Comparison of ENCODE assay signal across 15 mouse cellular contexts in genomic region chr2:104497771-104498170, GRCm38 (mm10). TPM values are rescaled to one million over a fixed set of nuclear protein-coding genes. Genes with fewer than 3 reads are reported as not detected.
DNase-seq lines count a peak whose midpoint lies in the region; ATAC-seq and TF ChIP-seq lines count a peak whose summit lies in the region.
"Had no signal": no experiment of that assay in that cellular context is flagged by ENCODE, and none has a peak within 500 bp of the region (broad histone marks: within the 10 kb centered on the region; RNA-seq: fewer than 3 reads in every experiment).

No protein-coding gene starts in this region.

- peaks cover 5% of the 10 kb centered on the region; the same call in 1 of the 2 replicates for H3K4me1 ChIP-seq in kidney, embryonic 16.5 days (ENCODE audit: insufficient read depth, low read length)
- H3K4me1 ChIP-seq in intestine, embryonic 14.5 days (replicated peaks; ENCODE audit: control insufficient read depth, insufficient read depth, low read length) = peaks cover 28% of the 10 kb centered on the region
- peaks cover 9% of the 10 kb centered on the region; the same call in 1 of the 2 replicates for H3K4me1 ChIP-seq in forebrain, postnatal 0 days (ENCODE audit: insufficient read depth)

- no peak for ATAC-seq in kidney, embryonic 16.5 days (ENCODE audit: low FRiP score, low TSS enrichment)
- ATAC-seq in intestine, embryonic 14.5 days (replicated peaks; ENCODE audit: low FRiP score, low TSS enrichment, low read depth) = no peak
- no peak for ATAC-seq in forebrain, postnatal 0 days
- ATAC-seq: activated CD4-positive, CD25-positive, alpha-beta regulatory T cell, adult 4 months had no signal

- H3K36me3 ChIP-seq in kidney, embryonic 16.5 days (ENCODE audit: insufficient read depth, low read length) = no peaks in the 10 kb centered on the region
- no peaks in the 10 kb centered on the region for H3K36me3 ChIP-seq in intestine, embryonic 14.5 days (ENCODE audit: control insufficient read depth, insufficient read depth, low read length)
- no peaks in the 10 kb centered on the region for H3K36me3 ChIP-seq in forebrain, postnatal 0 days (ENCODE audit: insufficient read depth)
- H3K36me3 ChIP-seq: embryonic facial prominence, embryonic 13.5 days had no signal

- no peaks in the 10 kb centered on the region for H3K9me3 ChIP-seq in kidney, embryonic 16.5 days (ENCODE audit: low read length)
- no peaks in the 10 kb centered on the region for H3K9me3 ChIP-seq in intestine, embryonic 14.5 days (ENCODE audit: control insufficient read depth, low read length)
- H3K9me3 ChIP-seq in forebrain, postnatal 0 days (ENCODE audit: low read length) = no peaks in the 10 kb centered on the region
- H3K9me3 ChIP-seq: embryonic facial prominence, embryonic 13.5 days had no signal

- intact Hi-C loops in left cerebral cortex, postnatal 36 days (cut with DNase I) = loop anchor here (5.0 kb wide), 1 partner anchor 75 kb away; no protein-coding TSS in a partner anchor

- H3K27ac ChIP-seq in kidney, embryonic 16.5 days (ENCODE audit: low read length) = peak overlapping the region; percentile 8; the same call in 1 of the 2 replicates
- peak overlapping the region; percentile 54; the same call in 1 of the 2 replicates for H3K27ac ChIP-seq in intestine, embryonic 14.5 days (ENCODE audit: low read depth)
- H3K27ac ChIP-seq in forebrain, postnatal 0 days (ENCODE audit: low read depth, low read length) = no peak overlapping the region
- H3K27ac ChIP-seq: embryonic facial prominence, embryonic 13.5 days had no signal

- no peak for TF ChIP-seq CTCF in forebrain, postnatal 0 days (IDR thresholded peaks at IDR 0.05; ENCODE audit: low read depth)

- 53% methylated on average over 4 of the region's 4 CpGs for WGBS in kidney, embryonic 16.5 days
- WGBS in intestine, embryonic 14.5 days = 43% methylated on average over 4 of the region's 4 CpGs
- WGBS in forebrain, postnatal 0 days = 50% methylated on average over 4 of the region's 4 CpGs

- H3K4me3 ChIP-seq in kidney, embryonic 16.5 days (ENCODE audit: low read length) = no peak overlapping the region
- H3K4me3 ChIP-seq in intestine, embryonic 14.5 days (ENCODE audit: low read depth, low read length) = no peak overlapping the region
- no peak overlapping the region for H3K4me3 ChIP-seq in forebrain, postnatal 0 days (ENCODE audit: low read depth, low read length)
- H3K4me3 ChIP-seq: embryonic facial prominence, embryonic 13.5 days had no signal

- H3K9ac ChIP-seq in kidney, embryonic 16.5 days (replicated peaks; ENCODE audit: low read length) = 0 out of 2 replicates have a peak overlapping the region, but pooled peaks have one; percentile 15
- 0 out of 2 replicates have a peak overlapping the region, but pooled peaks have one; percentile 13 for H3K9ac ChIP-seq in intestine, embryonic 14.5 days (ENCODE audit: low read length)
- no peak overlapping the region for H3K9ac ChIP-seq in forebrain, postnatal 0 days
- H3K9ac ChIP-seq: embryonic facial prominence, embryonic 13.5 days had no signal

- no peak overlapping the region for H3K4me2 ChIP-seq in kidney, embryonic 16.5 days (replicated peaks; ENCODE audit: low read depth, low read length)
- peak overlapping the region; percentile 37 for H3K4me2 ChIP-seq in intestine, embryonic 14.5 days (ENCODE audit: low read length)
- no peak overlapping the region for H3K4me2 ChIP-seq in forebrain, postnatal 0 days (ENCODE audit: low read depth)
- H3K4me2 ChIP-seq: embryonic facial prominence, embryonic 13.5 days; liver, embryonic 11.5 days had no signal

- H3K27me3 ChIP-seq in kidney, embryonic 16.5 days (ENCODE audit: insufficient read depth, low read length) = no peaks in the 10 kb centered on the region
- H3K27me3 ChIP-seq in intestine, embryonic 14.5 days (replicated peaks; ENCODE audit: control insufficient read depth, insufficient read depth, low read length) = no peaks in the 10 kb centered on the region
- H3K27me3 ChIP-seq in forebrain, postnatal 0 days (ENCODE audit: insufficient read depth, low read length) = no peaks in the 10 kb centered on the region
- H3K27me3 ChIP-seq: embryonic facial prominence, embryonic 13.5 days had no signal

- DNase-seq in kidney, adult 8-10 months = no peak
- DNase-seq in adrenal gland, adult 8-10 months = peak; percentile 39
- no peak for DNase-seq in intestine, embryonic 14.5 days (ENCODE audit: low spot score)
- peak; percentile 63 to 71 for DNase-seq in left cerebral cortex, postnatal 36 days (ENCODE audit: low spot score in 2 of 2)
- no peak for DNase-seq in cerebellum, adult 8-10 months
- DNase-seq in forebrain, postnatal 0 days = no peak
- DNase-seq in spleen, postnatal 36 days (ENCODE audit: low spot score in 2 of 2) = no peak
- DNase-seq: cerebellum, adult 2 months; heart, postnatal 14 days; kidney, postnatal 25 days; thymus, adult 18-20 months had no signal

RNA-seq across cellular contexts. Expression of gene Hipk3, which starts 3.5 kb away (rescaled TPM):
- 11.4 and 12.1 TPM in 2 replicates for polyA plus RNA-seq in kidney, embryonic 16.5 days (2015; fragmentation: Nextera tagmentation; extraction: Ambion mirVana)
- total RNA-seq in adrenal gland, adult 8-10 months (2022) = 100 to 1,000 TPM; 116 to 141 (median 135) TPM
- 22.5 and 22.8 TPM in 2 replicates for polyA plus RNA-seq in intestine, embryonic 14.5 days (2014; fragmentation: Nextera tagmentation; extraction: Ambion mirVana)
- 10 to 100 TPM; 88.0 to 94.2 TPM for total RNA-seq in left cerebral cortex, postnatal 36 days (2021)
- total RNA-seq in forebrain, postnatal 0 days (2014; rRNA removed) = 36.6 and 40.2 TPM in 2 replicates
- 3.2 and 5.0 TPM in 2 replicates for polyA plus RNA-seq in forebrain, postnatal 0 days (2015; fragmentation: Nextera tagmentation; extraction: Ambion mirVana)

Comparison
In these comparisons a context has a peak if more than half of its experiments do, and no peak if none do; other contexts are left out.
1. DNase-seq: peak in adrenal gland, adult 8-10 months (single experiment) and left cerebral cortex, postnatal 36 days (2 of 2); none in kidney, adult 8-10 months (0 of 2), intestine, embryonic 14.5 days (single experiment), cerebellum, adult 8-10 months (single experiment), forebrain, postnatal 0 days (single experiment) and spleen, postnatal 36 days (0 of 2).